Mouse (Mus musculus): ENCODE results near the gene Orm2.

Gene Orm2

GRCm38 (mm10) chr4:63377483-63377882, 15.2 kb downstream of the Orm2 start:
- no peak for DNase-seq (ENCODE audit: low spot score)

GRCm38 (mm10) chr4:63382676-63383369, 20.6 kb downstream of the Orm2 start:
- no peak for DNase-seq (ENCODE audit: low spot score)

DNA sequence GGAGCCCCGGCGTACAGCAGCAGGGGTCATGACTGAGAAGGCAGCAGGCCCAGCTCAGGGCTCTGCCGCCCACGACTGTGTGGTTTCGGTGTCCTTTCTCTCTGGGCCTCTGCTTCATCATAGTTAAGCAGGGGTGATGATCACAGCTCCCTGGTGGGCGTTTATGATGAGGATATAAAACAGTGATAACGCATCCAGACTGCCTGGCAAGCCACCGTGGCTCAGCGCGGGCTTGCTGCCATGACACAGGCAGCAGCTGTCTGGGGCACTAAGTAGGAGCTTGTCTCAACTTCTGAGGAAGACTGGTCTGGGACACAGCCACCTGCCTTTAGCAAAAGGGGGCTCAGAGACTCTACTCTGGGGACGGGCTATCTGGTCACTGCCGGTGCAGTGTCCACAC, 21.2 kb downstream of the Orm2 start:
- no peak for DNase-seq (ENCODE audit: low spot score)

DNA sequence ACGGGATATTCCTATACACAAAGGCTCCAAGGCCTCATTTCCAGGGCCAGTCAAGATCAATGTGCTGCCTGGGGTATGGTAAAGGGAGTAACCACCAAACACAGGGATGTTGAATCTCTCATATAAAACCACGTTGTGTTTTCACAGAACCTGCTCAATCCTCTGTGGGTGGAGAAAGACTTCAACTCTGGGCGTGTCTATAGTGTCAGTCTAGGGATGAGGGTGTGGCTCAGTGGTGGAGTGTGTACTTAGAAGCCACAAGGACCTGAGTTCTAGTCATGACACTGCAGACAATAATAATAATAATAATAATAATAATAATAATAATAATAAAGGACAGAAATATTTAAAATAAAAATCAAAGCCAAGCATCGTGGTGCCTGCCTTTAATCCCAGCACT, 22.0 kb downstream of the Orm2 start:
- DNase-seq (ENCODE audit: low spot score): no peak

DNA sequence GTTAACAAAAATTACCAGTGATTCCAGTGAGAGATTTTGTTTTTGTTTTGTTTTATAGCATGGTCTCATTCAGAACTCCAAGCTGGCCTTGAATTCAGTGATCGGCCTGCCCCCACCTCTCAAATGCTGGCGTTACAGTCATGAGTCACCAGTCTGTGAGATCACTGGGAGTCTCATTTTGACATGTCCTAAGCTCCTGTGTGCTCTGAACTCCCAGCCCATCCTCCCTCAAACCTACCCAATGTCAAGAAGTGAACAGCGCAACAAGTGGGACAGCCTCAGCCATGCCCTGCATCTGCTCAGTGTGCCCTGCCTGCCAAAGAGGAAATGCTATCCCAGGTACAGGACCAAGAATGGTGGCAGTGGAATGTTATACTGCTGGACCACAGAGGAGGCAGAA, 23.0 kb downstream of the Orm2 start:
- no peak for DNase-seq (ENCODE audit: low spot score)

DNA sequence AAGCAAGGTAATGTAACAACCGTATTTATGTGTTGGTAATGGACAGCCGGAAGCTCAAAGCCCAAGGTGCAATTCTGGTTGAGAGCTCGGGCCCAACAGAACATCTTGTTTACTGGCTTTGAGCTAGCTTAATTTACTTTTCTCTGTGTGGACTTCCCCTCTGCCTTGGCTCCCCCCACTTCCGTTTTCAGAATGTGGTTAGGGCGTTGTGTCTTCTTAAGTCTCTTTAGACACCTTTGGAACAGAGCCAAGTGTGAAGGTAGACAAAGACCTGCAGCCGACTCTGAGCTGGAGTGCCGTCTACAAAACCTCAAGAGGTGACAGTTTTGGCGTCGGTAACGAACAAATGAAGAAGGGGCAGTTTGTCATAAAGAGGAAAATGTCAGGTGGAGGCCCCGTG, 23.5 kb downstream of the Orm2 start:
- DNase-seq (ENCODE audit: low spot score): no peak

GRCm38 (mm10) chr4:63388029-63388428, 25.8 kb downstream of the Orm2 start:
- no peak for DNase-seq (ENCODE audit: low spot score)

DNA sequence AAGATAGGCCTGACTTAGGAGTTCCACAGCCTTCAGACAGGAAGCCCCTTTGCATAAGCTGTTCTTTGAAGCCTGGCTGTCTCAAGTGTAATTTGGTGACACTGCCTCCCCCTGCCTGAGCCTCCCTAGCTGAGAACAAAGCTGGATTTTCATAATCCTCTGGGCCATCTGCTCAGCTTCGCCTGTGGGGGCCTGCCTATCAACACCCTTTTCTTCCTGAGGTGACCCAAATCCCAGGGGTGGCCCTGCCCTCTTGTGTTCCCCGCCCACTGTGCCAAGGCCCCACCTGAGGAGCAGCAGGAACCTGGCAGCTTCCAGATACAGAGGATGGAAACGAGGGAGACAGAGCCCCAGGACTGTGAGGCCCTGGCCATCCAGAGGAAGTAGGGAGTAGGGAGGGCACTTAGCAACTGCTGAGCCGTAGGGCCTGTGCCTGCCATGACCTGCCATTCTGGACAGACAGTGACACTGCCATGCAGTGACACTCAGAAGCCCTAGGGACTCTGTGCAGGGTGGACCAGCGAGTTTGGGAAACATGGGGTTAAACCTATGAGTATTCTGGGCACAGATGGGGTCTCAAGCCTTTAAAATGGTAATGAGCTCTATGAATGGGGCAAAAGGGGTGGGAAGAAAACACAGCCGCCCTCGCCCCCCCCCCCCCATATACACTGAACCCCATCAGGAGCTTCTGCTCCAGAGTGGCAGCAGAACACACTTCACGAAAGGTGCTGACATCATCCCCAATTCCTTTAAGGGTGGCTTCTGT, 27.1 kb downstream of the Orm2 start:
- no peak for DNase-seq (ENCODE audit: low spot score)

DNA sequence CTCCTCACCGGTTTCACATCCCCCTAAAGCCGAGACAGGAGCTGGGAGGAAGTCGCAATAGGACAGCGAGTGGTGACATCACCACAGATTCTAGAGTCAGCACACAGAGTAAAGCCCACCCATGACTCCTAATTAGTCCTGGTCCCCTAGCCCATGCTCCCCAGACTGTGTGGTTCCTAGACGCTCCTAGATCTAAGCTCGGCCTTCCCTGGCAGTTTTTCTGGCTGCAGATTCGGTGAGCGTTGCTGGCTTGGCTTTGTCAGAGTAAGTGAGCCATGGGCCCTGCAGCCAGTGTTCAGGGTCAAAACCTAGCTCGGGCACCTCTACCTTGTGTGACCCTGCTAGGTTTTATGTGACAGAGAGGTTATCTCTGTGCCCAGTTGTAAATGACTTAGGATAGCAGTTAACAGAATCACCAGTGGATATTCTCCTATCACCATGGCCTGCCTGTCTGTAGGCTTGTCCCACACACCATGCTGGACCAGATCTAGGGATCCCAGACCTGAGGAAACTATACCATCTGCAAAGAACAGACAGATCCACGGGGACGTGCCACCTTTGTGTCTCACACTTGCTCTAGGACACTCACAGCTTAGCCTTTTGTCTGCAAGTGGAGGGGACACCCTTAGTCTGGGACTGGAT, 27.8 kb downstream of the Orm2 start:
- no peak for DNase-seq (ENCODE audit: low spot score)

DNA sequence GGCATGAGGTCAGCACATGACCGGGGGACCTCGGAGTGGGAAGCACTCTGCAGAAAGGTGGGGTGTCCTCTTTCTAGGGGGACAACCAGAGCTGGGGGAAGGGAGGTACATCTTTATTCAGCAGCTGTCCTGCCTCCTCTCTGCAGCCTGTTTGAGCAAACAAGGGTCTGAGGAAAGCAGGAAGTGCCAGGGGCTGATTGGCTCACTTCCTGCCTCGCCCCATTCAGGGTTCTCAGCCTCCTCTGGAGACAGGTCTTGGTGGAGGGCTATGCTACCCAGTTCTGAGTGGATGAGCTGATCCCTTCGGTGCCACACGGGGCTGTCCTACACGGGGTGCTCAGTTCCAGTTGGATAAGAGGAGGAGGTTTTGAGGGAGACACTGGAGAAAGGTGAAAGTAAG, 29.1 kb downstream of the Orm2 start:
- DNase-seq (ENCODE audit: low spot score): no peak

- no peak for DNase-seq (ENCODE audit: low spot score)
These were observed 35.8 kb downstream of the Orm2 start for GRCm38 (mm10) chr4:63397981-63398537.

GRCm38 (mm10) chr4:63398854-63399609, 36.8 kb downstream of the Orm2 start:
- DNase-seq (ENCODE audit: low spot score): no peak

DNA sequence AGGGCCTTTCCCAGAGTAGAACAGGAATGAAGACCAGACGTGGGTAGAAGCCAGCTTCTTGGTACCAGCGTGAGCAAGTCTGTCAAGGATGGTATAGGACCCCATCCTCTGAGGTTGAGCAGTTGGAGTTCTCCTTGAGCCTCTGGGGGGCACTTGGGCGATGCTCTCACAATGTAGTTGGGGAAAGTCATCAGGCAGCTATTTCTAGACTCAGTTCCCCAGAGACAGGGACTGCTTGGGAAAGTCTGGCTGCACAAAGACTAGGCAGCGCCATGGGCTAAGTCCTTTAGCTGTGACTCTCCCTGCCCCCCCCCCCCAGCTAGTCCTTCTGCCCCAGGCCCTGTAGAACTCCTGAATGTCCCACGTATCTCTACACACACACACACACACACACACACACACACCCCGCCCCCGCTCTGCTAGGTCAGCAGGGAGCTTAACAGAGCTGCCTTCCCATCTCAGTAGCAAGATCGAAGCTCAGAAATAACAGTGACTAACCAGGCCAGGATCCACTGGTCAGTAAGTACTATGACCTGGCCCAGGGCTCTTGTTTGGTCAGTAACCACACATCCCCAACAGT, 37.5 kb downstream of the Orm2 start:
- DNase-seq (ENCODE audit: low spot score): no peak

GRCm38 (mm10) chr4:63400541-63401306, 38.5 kb downstream of the Orm2 start:
- no peak for DNase-seq (ENCODE audit: low spot score)

GRCm38 (mm10) chr4:63401620-63402019, 39.4 kb downstream of the Orm2 start:
- no peak for DNase-seq (ENCODE audit: low spot score)

GRCm38 (mm10) chr4:63402056-63402455, 39.8 kb downstream of the Orm2 start:
- no peak for DNase-seq (ENCODE audit: low spot score)

DNA sequence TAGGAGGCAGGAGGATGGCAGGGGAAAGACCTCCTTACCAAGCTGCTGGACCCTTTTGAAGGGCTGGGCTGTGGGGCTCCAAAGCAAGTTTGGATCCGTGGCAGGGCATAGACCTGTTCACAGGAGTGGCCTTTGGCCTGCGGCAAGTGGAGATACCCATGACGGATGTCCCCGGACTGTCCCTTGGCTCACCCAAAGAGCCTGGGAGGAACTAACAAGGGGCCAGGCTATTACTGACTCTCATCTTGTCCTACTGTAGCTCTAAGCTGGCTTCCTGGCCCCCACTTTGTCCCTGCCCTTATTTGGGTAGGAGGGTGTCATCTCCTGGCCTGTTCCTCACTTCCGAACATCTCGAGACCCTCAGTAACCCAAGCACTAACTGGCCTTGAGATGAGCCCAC, 40.3 kb downstream of the Orm2 start:
- no peak for DNase-seq (ENCODE audit: low spot score)

- peak; percentile 91 for DNase-seq (ENCODE audit: low spot score)
These were observed 41.1 kb downstream of the Orm2 start, which contains the start of gene Akna for GRCm38 (mm10) chr4:63403040-63403959. TSS of gene Akna (minus strand) at chr4:63403354.

- DNase-seq (ENCODE audit: low spot score): no peak
These were observed 42.0 kb downstream of the Orm2 start for GRCm38 (mm10) chr4:63404205-63404604.

DNA sequence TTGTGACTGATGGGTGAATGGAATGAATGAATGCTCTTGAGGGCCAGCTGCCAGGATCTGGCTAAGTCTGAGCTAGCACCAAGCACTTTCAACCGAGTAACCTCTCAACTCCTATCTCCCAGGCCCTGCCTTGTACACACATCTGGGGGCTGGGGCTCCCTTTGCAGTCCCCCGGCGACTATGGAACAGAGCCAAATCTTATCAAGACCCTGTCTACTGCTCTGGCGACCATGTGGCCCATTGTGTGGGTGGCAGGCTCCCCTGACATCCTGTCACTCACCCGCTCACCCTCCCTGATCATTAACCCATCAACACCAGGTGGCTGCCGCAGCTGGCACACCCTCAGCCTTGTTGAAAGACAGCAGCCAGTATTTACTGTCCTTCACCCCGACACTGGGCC, 42.8 kb downstream of the Orm2 start:
- no peak for DNase-seq (ENCODE audit: low spot score)

All from testis, postnatal 10 days (tissue).